Comparison of ENCODE assay signal across 10 mouse cellular contexts in the genomic region with DNA sequence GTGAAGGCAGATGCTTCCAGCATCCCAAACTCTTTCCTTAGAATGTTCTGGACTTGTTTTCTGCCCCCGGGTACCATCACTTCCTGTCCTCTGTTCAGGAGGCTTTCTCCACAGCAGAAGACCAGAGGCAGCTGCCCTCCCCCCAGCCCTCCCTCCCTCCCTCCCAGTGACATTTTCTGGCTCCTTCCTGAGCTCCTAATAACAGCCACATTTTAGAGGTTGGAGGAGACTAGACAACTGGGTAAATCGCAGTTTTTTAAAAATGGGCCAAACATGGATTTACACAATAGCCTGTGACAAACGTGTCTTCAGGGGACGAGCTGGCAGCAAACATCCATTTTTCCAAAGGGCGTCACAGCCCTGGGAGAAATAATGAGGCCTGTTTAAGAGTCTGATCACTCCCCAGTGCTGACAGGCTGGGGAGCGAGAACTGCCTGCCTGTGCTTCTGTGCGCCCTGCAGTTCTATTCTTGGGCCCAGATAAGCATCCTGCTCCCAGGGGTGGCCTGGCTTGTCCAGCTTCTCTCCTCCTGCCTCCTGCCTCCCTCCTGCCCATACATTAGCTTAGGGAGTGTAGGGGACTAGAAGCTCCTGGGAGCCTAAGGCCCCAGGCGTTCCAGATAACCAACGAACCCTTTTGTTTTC.
A peak's percentile ranks its signal among the peaks of the same experiment; 100 is the strongest.
DNase-seq lines count a peak whose midpoint lies in the region; ATAC-seq and TF ChIP-seq lines count a peak whose summit lies in the region.
"Had no signal": no experiment of that assay in that cellular context is flagged by ENCODE, and none has a peak within 500 bp of the region (broad histone marks: within the 10 kb centered on the region; RNA-seq: fewer than 3 reads in every experiment).

No protein-coding gene starts in this region.

- peak overlapping the region; percentile 0; the same call in 1 of the 2 replicates for H3K9ac ChIP-seq in heart, embryonic 16.5 days (ENCODE audit: low read length)
- H3K9ac ChIP-seq in midbrain, embryonic 11.5 days (ENCODE audit: low read length): peak overlapping the region; percentile 38; the same call in 1 of the 2 replicates
- no peak overlapping the region for H3K9ac ChIP-seq in intestine, postnatal 0 days (ENCODE audit: low read depth, low read length)

- no peak overlapping the region for H3K4me3 ChIP-seq in forebrain, embryonic 10.5 days
- no peak overlapping the region for H3K4me3 ChIP-seq in heart, embryonic 16.5 days (ENCODE audit: low read length)
- H3K4me3 ChIP-seq in midbrain, embryonic 11.5 days (ENCODE audit: low read depth, low read length): no peak overlapping the region
- H3K4me3 ChIP-seq in intestine, postnatal 0 days (ENCODE audit: low read depth, low read length): no peak overlapping the region

- peak overlapping the region; percentile 89 for H3K27ac ChIP-seq in forebrain, embryonic 10.5 days
- peak overlapping the region; percentile 94 for H3K27ac ChIP-seq in heart, embryonic 16.5 days (ENCODE audit: low read length)
- peak overlapping the region; percentile 50; the same call in 1 of the 2 replicates for H3K27ac ChIP-seq in midbrain, embryonic 11.5 days (ENCODE audit: low read depth, low read length)
- H3K27ac ChIP-seq in intestine, postnatal 0 days (ENCODE audit: low read depth, low read length): no peak overlapping the region

- no peak for TF ChIP-seq CTCF in intestine, postnatal 0 days (IDR thresholded peaks at IDR 0.05; ENCODE audit: low read depth)

- peaks cover 38% of the 10 kb centered on the region for H3K4me1 ChIP-seq in forebrain, embryonic 10.5 days
- peaks cover 34% of the 10 kb centered on the region for H3K4me1 ChIP-seq in heart, embryonic 16.5 days (ENCODE audit: control insufficient read depth, insufficient read depth, low read length)
- peaks cover 12% of the 10 kb centered on the region for H3K4me1 ChIP-seq in midbrain, embryonic 11.5 days (ENCODE audit: control insufficient read depth, insufficient read depth, low read length)
- H3K4me1 ChIP-seq in intestine, postnatal 0 days (replicated peaks; ENCODE audit: control insufficient read depth, insufficient read depth, low read length): no peaks in the 10 kb centered on the region

- ATAC-seq in heart, embryonic 16.5 days (replicated peaks; ENCODE audit: extremely low read depth, insufficient read depth, low FRiP score): peak; percentile 93
- ATAC-seq in midbrain, embryonic 11.5 days (ENCODE audit: low FRiP score): peak; percentile 57; the same call in 1 of the 2 replicates
- ATAC-seq in intestine, postnatal 0 days: no peak

- H3K9me3 ChIP-seq in forebrain, embryonic 10.5 days: 0 out of 2 replicates have a peak, but pooled peaks cover 3% of the 10 kb centered on the region
- no peaks in the 10 kb centered on the region for H3K9me3 ChIP-seq in heart, embryonic 16.5 days (replicated peaks; ENCODE audit: control insufficient read depth, low read length)
- H3K9me3 ChIP-seq in midbrain, embryonic 11.5 days (ENCODE audit: control insufficient read depth, low read length): no peaks in the 10 kb centered on the region
- H3K9me3 ChIP-seq in intestine, postnatal 0 days (ENCODE audit: control insufficient read depth): no peaks in the 10 kb centered on the region

- WGBS in forebrain, embryonic 10.5 days: 31% methylated on average over 9 of the region's 9 CpGs
- WGBS in heart, embryonic 16.5 days: 19% methylated on average over 9 of the region's 9 CpGs
- 33% methylated on average over 9 of the region's 9 CpGs for WGBS in midbrain, embryonic 11.5 days
- WGBS in intestine, postnatal 0 days: 53% methylated on average over 9 of the region's 9 CpGs

- peak overlapping the region; percentile 23; the same call in 1 of the 2 replicates for H3K4me2 ChIP-seq in heart, embryonic 16.5 days (ENCODE audit: low read depth, low read length)
- no peak overlapping the region for H3K4me2 ChIP-seq in midbrain, embryonic 11.5 days
- H3K4me2 ChIP-seq in intestine, postnatal 0 days (replicated peaks; ENCODE audit: low read depth): no peak overlapping the region

- DNase-seq in cerebellum, adult 11-12 months: peak; percentile 53
- no peak for DNase-seq in cerebellum, adult 8-10 months
- no peak for DNase-seq in forebrain, embryonic 10.5 days (ENCODE audit: extremely low spot score, low spot score)
- peak; percentile 89 for DNase-seq in midbrain, embryonic 11.5 days (ENCODE audit: low spot score, missing footprints)
- DNase-seq in kidney, adult 9 months: no peak
- no peak for DNase-seq in adrenal gland, postnatal 14 days
- DNase-seq: lung, postnatal 4 days; right cerebral cortex, postnatal 4 days had no signal

- no peaks in the 10 kb centered on the region for H3K36me3 ChIP-seq in forebrain, embryonic 10.5 days (replicated peaks)
- no peaks in the 10 kb centered on the region for H3K36me3 ChIP-seq in heart, embryonic 16.5 days (ENCODE audit: control insufficient read depth, insufficient read depth)
- H3K36me3 ChIP-seq in midbrain, embryonic 11.5 days (ENCODE audit: control insufficient read depth, insufficient read depth, low read length): no peaks in the 10 kb centered on the region
- H3K36me3 ChIP-seq in intestine, postnatal 0 days (ENCODE audit: control insufficient read depth, insufficient read depth): no peaks in the 10 kb centered on the region

- peaks cover 10% of the 10 kb centered on the region; the same call in 1 of the 2 replicates for H3K27me3 ChIP-seq in forebrain, embryonic 10.5 days (ENCODE audit: poor library complexity, severe bottlenecking)
- H3K27me3 ChIP-seq in heart, embryonic 16.5 days (ENCODE audit: control insufficient read depth, insufficient read depth, low read length): no peaks in the 10 kb centered on the region
- no peaks in the 10 kb centered on the region for H3K27me3 ChIP-seq in midbrain, embryonic 11.5 days (ENCODE audit: control insufficient read depth, insufficient read depth, low read length)
- no peaks in the 10 kb centered on the region for H3K27me3 ChIP-seq in intestine, postnatal 0 days (replicated peaks; ENCODE audit: control insufficient read depth, insufficient read depth, low read length)

Comparison
In these comparisons a context has a peak if more than half of its experiments do, and no peak if none do; other contexts are left out.
1. DNase-seq: peak in cerebellum, adult 11-12 months (single experiment) and midbrain, embryonic 11.5 days (single experiment); none in cerebellum, adult 8-10 months (single experiment), forebrain, embryonic 10.5 days (single experiment), kidney, adult 9 months (single experiment) and adrenal gland, postnatal 14 days (single experiment).